Mouse (Mus musculus): ENCODE results near the gene Pard3b. TPM values are rescaled to one million over a fixed set of nuclear protein-coding genes. Genes with fewer than 3 reads are reported as not detected.

Pard3b gene
- total RNA-seq, 4 experiments from 2014 or later = 14.1 to 15.8 (median 15.0) TPM

- no peak for DNase-seq (ENCODE audit: low spot score)
Observed at GRCm38 (mm10) chr1:62388013-62388412, 749.4 kb downstream of the Pard3b start.

- no peak for DNase-seq (ENCODE audit: low spot score)
Observed at GRCm38 (mm10) chr1:62392863-62393262, 754.2 kb downstream of the Pard3b start.

GRCm38 (mm10) chr1:62394555-62394954 is 755.9 kb downstream of the Pard3b start:
- no peak for DNase-seq (ENCODE audit: low spot score)

- no peak for DNase-seq (ENCODE audit: low spot score)
Observed at GRCm38 (mm10) chr1:62398261-62398660, 759.6 kb downstream of the Pard3b start.

- no peak for DNase-seq (ENCODE audit: low spot score)
Observed at GRCm38 (mm10) chr1:62398738-62399137, 760.1 kb downstream of the Pard3b start.

GRCm38 (mm10) chr1:62405061-62405460 is 766.4 kb downstream of the Pard3b start:
- DNase-seq (ENCODE audit: low spot score) = peak; percentile 33

- no peak for DNase-seq (ENCODE audit: low spot score)
Observed at GRCm38 (mm10) chr1:62411368-62411767, 772.7 kb downstream of the Pard3b start.

GRCm38 (mm10) chr1:62412019-62412418 is 773.4 kb downstream of the Pard3b start:
- DNase-seq (ENCODE audit: low spot score) = no peak

- no peak for DNase-seq (ENCODE audit: low spot score)
Observed at GRCm38 (mm10) chr1:62412988-62413387, 774.4 kb downstream of the Pard3b start.

GRCm38 (mm10) chr1:62414521-62414920 is 775.9 kb downstream of the Pard3b start:
- DNase-seq (ENCODE audit: low spot score) = no peak

GRCm38 (mm10) chr1:62416627-62417374 is 778.2 kb downstream of the Pard3b start:
- no peak for DNase-seq (ENCODE audit: low spot score)

- DNase-seq (ENCODE audit: low spot score) = no peak
Observed at GRCm38 (mm10) chr1:62422896-62423650, 784.4 kb downstream of the Pard3b start.

- DNase-seq (ENCODE audit: low spot score) = no peak
Observed at GRCm38 (mm10) chr1:62425369-62425768, 786.7 kb downstream of the Pard3b start.

- DNase-seq (ENCODE audit: low spot score) = no peak
Observed at GRCm38 (mm10) chr1:62428736-62429135, 790.1 kb downstream of the Pard3b start.

- no peak for DNase-seq (ENCODE audit: low spot score)
Observed at GRCm38 (mm10) chr1:62429333-62430182, 790.9 kb downstream of the Pard3b start.

- DNase-seq (ENCODE audit: low spot score) = no peak
Observed at GRCm38 (mm10) chr1:62431054-62431453, 792.4 kb downstream of the Pard3b start.

GRCm38 (mm10) chr1:62433891-62434290 is 795.3 kb downstream of the Pard3b start:
- DNase-seq (ENCODE audit: low spot score) = no peak

- DNase-seq (ENCODE audit: low spot score) = no peak
Observed at GRCm38 (mm10) chr1:62435844-62436243, 797.2 kb downstream of the Pard3b start.

- DNase-seq (ENCODE audit: low spot score) = no peak
Observed at GRCm38 (mm10) chr1:62436304-62436703, 797.7 kb downstream of the Pard3b start.

GRCm38 (mm10) chr1:62437493-62437892 is 798.9 kb downstream of the Pard3b start:
- no peak for DNase-seq (ENCODE audit: low spot score)

- DNase-seq (ENCODE audit: low spot score) = no peak
Observed at GRCm38 (mm10) chr1:62444406-62444805, 805.8 kb downstream of the Pard3b start.

- DNase-seq (ENCODE audit: low spot score) = no peak
Observed at GRCm38 (mm10) chr1:62446818-62447217, 808.2 kb downstream of the Pard3b start.

All from heart, adult 8-10 months (tissue).